Mouse (Mus musculus): Measurements from ENCODE around the gene Nek8. TPM values are rescaled to one million over a fixed set of nuclear protein-coding genes. Genes with fewer than 3 reads are reported as not detected.
"Not testable (repeated sequence)": the region's sequence is repeated elsewhere in the genome, so short reads cannot be mapped to it uniquely, and the experiment has no call there.

Nek8 gene
- polyA plus RNA-seq, 1 experiment from 2014 or later: 11.5 TPM

DNA sequence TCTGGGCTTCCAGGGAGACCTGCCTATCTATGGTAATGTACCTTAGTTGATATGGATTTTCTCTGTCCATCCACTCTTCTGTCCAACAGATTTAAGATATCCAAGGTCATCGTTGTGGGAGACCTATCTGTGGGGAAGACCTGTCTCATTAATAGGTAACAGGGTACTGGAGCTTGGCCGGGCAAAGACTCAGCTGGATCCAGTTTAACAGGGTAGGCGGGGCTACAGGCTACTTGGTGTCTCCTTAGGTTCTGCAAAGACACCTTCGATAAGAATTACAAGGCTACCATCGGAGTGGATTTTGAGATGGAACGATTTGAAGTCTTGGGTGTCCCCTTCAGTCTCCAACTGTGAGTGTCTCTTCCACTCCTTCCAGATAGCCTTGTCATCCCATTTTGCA, 13.6 kb upstream of the Nek8 start:
- H3K9me3 ChIP-seq (ENCODE audit: control insufficient read depth, low read length): no peaks in the 10 kb centered on the region
- H3K9ac ChIP-seq (ENCODE audit: low read length): peak overlapping the region; percentile 84; the same call in 1 of the 2 replicates
- peak overlapping the region; percentile 64 for H3K4me2 ChIP-seq (ENCODE audit: low read length)
- ATAC-seq (ENCODE audit: insufficient number of reproducible peaks, insufficient read depth, low FRiP score, low read depth): no peak
- peak overlapping the region in 1 of 2 experiments; percentile 56; a peak in 1 of 4 replicates for H3K4me3 ChIP-seq (ENCODE audit: control insufficient read depth in 1 of 2, insufficient read depth in 1 of 2, low read depth in 1 of 2, low read length in 2 of 2)
- H3K27me3 ChIP-seq (ENCODE audit: control insufficient read depth, insufficient read depth, low read length): no peaks in the 10 kb centered on the region
- WGBS: 72% methylated on average over 6 of the region's 6 CpGs
- H3K4me1 ChIP-seq (ENCODE audit: control insufficient read depth in 2 of 2, insufficient read depth in 2 of 2, low read length in 2 of 2): peaks cover 8 to 20% of the 10 kb centered on the region in 2 experiments; a peak in 3 of 4 replicates
- peaks cover 27% of the 10 kb centered on the region for H3K36me3 ChIP-seq (ENCODE audit: control insufficient read depth, insufficient read depth, low read length)
- peak overlapping the region; percentile 95 to 97; a peak in 2 of 4 replicates for H3K27ac ChIP-seq (replicated peaks in 1 of 2; ENCODE audit: control insufficient read depth in 1 of 2, insufficient read depth in 1 of 2, low read depth in 2 of 2, low read length in 2 of 2)

DNA sequence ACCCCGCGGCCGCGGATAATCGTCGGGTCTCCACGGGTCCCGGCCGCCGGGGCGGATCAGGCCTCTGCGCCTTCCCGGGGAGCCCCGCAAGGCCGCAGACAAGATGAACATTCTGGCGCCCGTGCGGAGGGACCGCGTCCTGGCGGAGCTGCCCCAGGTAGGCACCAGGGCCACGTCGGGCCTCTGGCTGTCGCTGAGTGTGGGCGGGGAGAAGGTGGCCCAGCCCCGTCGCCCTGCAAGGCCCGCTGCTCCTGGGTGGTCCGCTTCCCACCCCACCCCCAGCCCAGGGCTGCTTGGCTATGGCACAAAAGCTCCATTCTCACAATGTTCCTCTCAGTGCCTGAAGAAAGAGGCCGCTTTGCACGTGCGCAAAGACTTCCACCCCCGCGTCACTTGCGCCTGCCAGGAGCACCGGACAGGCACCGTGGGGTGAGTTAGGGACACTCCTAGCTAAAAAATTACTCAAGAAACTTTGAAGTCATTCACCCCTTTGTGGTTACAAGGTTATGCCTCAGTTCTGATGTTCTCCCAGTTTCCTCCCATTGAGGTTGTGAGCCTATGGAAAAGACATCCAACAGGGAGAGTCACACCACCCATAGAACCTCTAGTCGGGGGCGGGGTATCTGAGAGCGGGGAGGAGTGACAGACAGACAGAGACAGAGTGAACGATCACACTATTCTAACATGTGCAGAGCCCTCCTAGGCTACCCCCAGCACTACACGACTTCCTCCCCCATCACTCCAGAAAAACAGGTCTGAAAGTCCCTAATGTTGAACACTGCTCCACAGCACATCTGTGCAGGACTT, 13.0 kb upstream of the Nek8 start:
- Histone ChIP-seq H3K4me1 (ENCODE audit: control insufficient read depth in 2 of 2, insufficient read depth in 2 of 2, low read length in 2 of 2) (peaks cover 5 to 14% of the 10 kb centered on the region in 2 experiments; a peak in 3 of 4 replicates), H3K9me3 (ENCODE audit: control insufficient read depth, low read length) (no peaks in the 10 kb centered on the region), H3K27ac (replicated peaks in 1 of 2; ENCODE audit: control insufficient read depth in 1 of 2, insufficient read depth in 1 of 2, low read depth in 2 of 2, low read length in 2 of 2) (peak overlapping the region; percentile 95 to 97), H3K4me3 (ENCODE audit: control insufficient read depth in 1 of 2, insufficient read depth in 1 of 2, low read depth in 1 of 2, low read length in 2 of 2) (peak overlapping the region; percentile 56 to 75), H3K27me3 (ENCODE audit: control insufficient read depth, insufficient read depth, low read length) (no peaks in the 10 kb centered on the region), H3K36me3 (ENCODE audit: control insufficient read depth, insufficient read depth, low read length) (peaks cover 27% of the 10 kb centered on the region), H3K9ac (ENCODE audit: low read length) (peak overlapping the region; percentile 84), H3K4me2 (ENCODE audit: low read length) (peak overlapping the region; percentile 64)
- peak; percentile 76 for ATAC-seq (ENCODE audit: insufficient number of reproducible peaks, insufficient read depth, low FRiP score, low read depth)
- WGBS: 2% methylated on average over 42 of the region's 42 CpGs

DNA sequence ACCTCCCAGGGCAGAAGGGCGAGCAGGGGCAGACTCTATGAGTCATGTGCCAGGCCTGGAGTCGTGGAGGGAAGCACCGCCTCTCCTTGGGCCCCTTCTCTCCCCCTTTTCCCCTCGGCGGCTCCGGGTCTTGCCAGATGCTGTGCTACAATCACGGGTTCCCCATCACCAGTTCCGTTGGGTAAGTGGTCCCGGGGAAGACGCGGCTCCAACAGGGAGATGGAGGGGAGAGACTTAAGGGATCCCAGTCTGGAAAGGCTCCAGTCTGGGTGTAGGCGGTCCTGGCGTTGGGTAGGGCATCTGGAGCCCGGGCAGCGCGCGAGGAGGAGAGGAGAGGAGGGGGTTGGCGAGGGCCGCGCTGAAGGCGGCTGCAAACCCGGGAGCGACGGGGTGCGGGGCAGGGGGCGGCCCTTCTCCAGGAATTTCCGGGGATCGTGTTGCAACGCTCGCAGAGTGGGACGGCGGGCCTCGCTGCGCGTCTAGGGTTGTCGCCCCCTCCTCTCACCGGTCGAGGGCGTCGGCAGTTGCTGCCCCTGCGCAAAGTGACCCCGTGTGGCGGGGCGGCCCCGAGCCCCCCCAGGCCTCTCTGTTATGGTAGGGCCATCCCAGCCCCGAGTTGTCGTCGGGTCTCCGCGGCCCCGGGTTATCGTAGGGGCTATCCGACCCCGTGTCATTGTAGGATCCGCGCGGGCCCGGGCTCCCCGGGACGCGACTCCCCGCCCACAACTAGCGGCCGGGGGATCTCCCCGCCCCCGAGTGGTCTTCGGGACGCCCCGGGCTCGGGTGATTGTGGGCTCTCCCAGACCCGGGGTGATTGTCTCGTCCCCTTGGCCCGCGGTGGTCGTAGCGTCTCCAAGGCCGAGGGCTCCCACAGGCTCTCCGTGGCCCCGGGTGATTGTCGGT, 12.1 kb upstream of the Nek8 start, which contains the start of gene Rab34:
Rab34 (plus strand) TSS at position 100 of the 903 bp plus-strand sequence.
- under 1% methylated on average over 80 of the region's 80 CpGs for WGBS
- peaks cover 4 to 15% of the 10 kb centered on the region in 2 experiments; a peak in 3 of 4 replicates for H3K4me1 ChIP-seq (ENCODE audit: control insufficient read depth in 2 of 2, insufficient read depth in 2 of 2, low read length in 2 of 2)
- H3K27me3 ChIP-seq (ENCODE audit: control insufficient read depth, insufficient read depth, low read length): no peaks in the 10 kb centered on the region
- H3K9me3 ChIP-seq (ENCODE audit: control insufficient read depth, low read length): no peaks in the 10 kb centered on the region
- H3K27ac ChIP-seq (replicated peaks in 1 of 2; ENCODE audit: control insufficient read depth in 1 of 2, insufficient read depth in 1 of 2, low read depth in 2 of 2, low read length in 2 of 2): peak within 1 kb of the TSS; percentile 95 to 97
- H3K36me3 ChIP-seq (ENCODE audit: control insufficient read depth, insufficient read depth, low read length): peaks cover 27% of the 10 kb centered on the region
- ATAC-seq (ENCODE audit: insufficient number of reproducible peaks, insufficient read depth, low FRiP score, low read depth): peak; percentile 69
- peak within 1 kb of the TSS; percentile 64 for H3K4me2 ChIP-seq (ENCODE audit: low read length)
- H3K4me3 ChIP-seq (ENCODE audit: control insufficient read depth in 1 of 2, insufficient read depth in 1 of 2, low read depth in 1 of 2, low read length in 2 of 2): peak within 1 kb of the TSS; percentile 56 to 75
- peak within 1 kb of the TSS; percentile 84 for H3K9ac ChIP-seq (ENCODE audit: low read length)

DNA sequence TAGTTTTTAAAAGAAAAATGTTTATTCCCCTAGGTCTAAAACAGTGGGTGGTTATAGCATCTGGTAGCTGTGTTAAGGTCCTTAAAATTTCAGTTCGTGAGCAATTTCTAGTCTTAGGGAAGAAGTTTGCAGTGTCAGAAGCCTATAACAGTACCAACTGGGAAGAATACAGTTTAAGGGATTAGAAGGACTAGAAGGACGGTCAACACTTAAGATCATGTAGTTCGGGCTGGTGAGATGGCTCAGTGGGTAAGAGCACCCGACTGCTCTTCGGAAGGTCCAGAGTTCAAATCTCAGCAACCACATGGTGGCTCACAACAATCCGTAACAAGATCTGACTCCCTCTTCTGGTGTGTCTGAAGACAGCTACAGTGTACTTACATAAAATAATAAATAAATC, 8.2 kb upstream of the Nek8 start:
- not testable (repeated sequence) for H3K4me3 ChIP-seq (ENCODE audit: control insufficient read depth in 1 of 2, insufficient read depth in 1 of 2, low read depth in 1 of 2, low read length in 2 of 2); ATAC-seq (ENCODE audit: insufficient number of reproducible peaks, insufficient read depth, low FRiP score, low read depth); H3K9me3 ChIP-seq (ENCODE audit: control insufficient read depth, low read length); H3K4me2 ChIP-seq (ENCODE audit: low read length); H3K9ac ChIP-seq (ENCODE audit: low read length); H3K27me3 ChIP-seq (ENCODE audit: control insufficient read depth, insufficient read depth, low read length); H3K27ac ChIP-seq (replicated peaks in 1 of 2; ENCODE audit: control insufficient read depth in 1 of 2, insufficient read depth in 1 of 2, low read depth in 2 of 2, low read length in 2 of 2)
- peaks cover 7 to 30% of the 10 kb centered on the region in 2 experiments for H3K4me1 ChIP-seq (ENCODE audit: control insufficient read depth in 2 of 2, insufficient read depth in 2 of 2, low read length in 2 of 2)
- WGBS: 93% methylated on average over 6 of the region's 6 CpGs
- peaks cover 28% of the 10 kb centered on the region for H3K36me3 ChIP-seq (ENCODE audit: control insufficient read depth, insufficient read depth, low read length)

DNA sequence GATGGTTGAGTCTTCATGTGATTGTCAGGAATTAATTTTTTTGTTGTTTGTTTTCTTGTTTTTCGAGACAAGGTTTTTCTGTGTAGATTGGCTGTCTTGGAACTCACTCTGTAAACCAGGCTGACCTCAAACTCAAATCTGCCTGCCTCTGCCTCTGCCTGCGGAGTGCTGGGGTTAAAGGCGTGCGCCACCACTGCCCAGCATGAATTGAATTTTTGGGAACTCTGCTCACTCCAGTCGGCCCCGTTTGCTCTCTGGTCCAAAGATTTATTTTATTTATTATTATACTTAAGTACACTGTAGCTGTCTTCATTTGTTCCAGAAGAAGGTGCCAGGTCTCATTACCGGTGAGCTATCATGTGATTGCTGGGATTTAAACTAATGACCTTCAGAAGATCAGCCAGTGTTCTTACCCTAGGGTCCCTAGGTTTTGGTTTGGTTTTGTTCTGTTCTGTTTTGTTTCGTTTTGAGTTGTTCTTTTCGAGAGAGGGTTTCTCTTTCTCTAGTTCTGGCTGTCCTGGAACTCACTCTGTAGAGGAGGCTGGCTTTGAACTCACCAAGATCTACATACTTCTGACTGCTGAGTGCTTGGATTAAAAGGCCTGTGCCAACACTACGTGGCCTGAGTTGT, 7.5 kb upstream of the Nek8 start:
- Histone ChIP-seq H3K27me3 (ENCODE audit: control insufficient read depth, insufficient read depth, low read length) (no peaks in the 10 kb centered on the region), H3K9me3 (ENCODE audit: control insufficient read depth, low read length) (no peaks in the 10 kb centered on the region), H3K36me3 (ENCODE audit: control insufficient read depth, insufficient read depth, low read length) (peaks cover 33% of the 10 kb centered on the region), H3K4me1 (ENCODE audit: control insufficient read depth in 2 of 2, insufficient read depth in 2 of 2, low read length in 2 of 2) (peaks cover 11 to 36% of the 10 kb centered on the region in 2 experiments), H3K27ac (replicated peaks in 1 of 2; ENCODE audit: control insufficient read depth in 1 of 2, insufficient read depth in 1 of 2, low read depth in 2 of 2, low read length in 2 of 2) (no peak overlapping the region), H3K4me2 (ENCODE audit: low read length) (peak overlapping the region; percentile 55), H3K4me3 (ENCODE audit: control insufficient read depth in 1 of 2, insufficient read depth in 1 of 2, low read depth in 1 of 2, low read length in 2 of 2) (peak overlapping the region; percentile 18 to 81; a peak in 3 of 4 replicates), H3K9ac (ENCODE audit: low read length) (peak overlapping the region; percentile 88; the same call in 1 of the 2 replicates)
- ATAC-seq (ENCODE audit: insufficient number of reproducible peaks, insufficient read depth, low FRiP score, low read depth): no peak
- WGBS: 52% methylated on average over 10 of the region's 10 CpGs

DNA sequence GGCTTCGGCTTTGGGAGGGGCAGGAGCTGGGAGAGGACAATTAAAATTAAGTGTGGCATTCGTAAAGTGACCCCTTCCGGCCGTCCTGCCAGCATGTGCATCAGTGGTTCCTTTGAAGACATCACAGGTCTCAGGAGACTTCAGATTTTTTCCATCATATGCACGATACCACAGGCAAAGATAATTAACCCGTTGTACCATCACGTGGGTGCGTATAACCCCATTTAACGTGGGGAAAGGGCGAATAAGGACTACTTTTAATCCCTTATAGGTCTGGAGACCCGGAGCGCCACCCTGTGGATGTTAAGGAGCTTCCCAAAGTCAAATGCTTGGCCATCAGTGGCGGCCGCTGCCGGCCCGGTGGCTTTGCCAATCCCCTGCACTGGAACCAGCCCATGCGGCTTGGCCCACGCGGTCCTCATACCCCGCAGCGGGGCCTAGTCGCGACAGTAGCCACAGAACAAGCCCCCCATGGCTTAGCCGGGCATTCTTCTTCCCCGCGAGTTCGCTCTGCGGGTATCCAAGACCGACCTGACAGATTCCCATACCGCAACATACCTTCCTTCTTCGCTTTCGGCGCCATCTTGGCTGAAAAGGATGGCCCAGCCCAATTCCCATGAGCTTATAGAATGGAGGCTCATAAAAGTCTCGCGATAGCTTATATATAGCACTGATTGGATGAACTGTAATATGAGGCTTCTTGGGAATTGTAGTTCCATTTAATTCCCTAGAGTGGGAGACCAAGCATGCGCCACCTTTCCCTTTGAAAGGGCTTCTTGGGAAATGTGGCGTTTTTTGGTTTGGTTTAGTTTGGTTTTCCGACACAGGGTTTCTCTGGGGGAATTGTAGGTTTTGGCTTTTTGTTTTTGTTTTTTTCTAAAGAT, 6.7 kb upstream of the Nek8 start, which contains the start of gene Rpl23a:
Rpl23a (minus strand) TSS at position 624 of the 884 bp plus-strand sequence.
- H3K9ac ChIP-seq (ENCODE audit: low read length): peak within 1 kb of the TSS; percentile 88
- H3K4me2 ChIP-seq (ENCODE audit: low read length): peak within 1 kb of the TSS; percentile 65
- peak within 1 kb of the TSS; percentile 81 to 91 for H3K4me3 ChIP-seq (ENCODE audit: control insufficient read depth in 1 of 2, insufficient read depth in 1 of 2, low read depth in 1 of 2, low read length in 2 of 2)
- H3K27me3 ChIP-seq (ENCODE audit: control insufficient read depth, insufficient read depth, low read length): no peaks in the 10 kb centered on the region
- ATAC-seq (ENCODE audit: insufficient number of reproducible peaks, insufficient read depth, low FRiP score, low read depth): peak; percentile 79
- H3K9me3 ChIP-seq (ENCODE audit: control insufficient read depth, low read length): no peaks in the 10 kb centered on the region
- peak within 1 kb of the TSS; percentile 85 to 86 for H3K27ac ChIP-seq (replicated peaks in 1 of 2; ENCODE audit: control insufficient read depth in 1 of 2, insufficient read depth in 1 of 2, low read depth in 2 of 2, low read length in 2 of 2)
- peaks cover 13 to 39% of the 10 kb centered on the region in 2 experiments for H3K4me1 ChIP-seq (ENCODE audit: control insufficient read depth in 2 of 2, insufficient read depth in 2 of 2, low read length in 2 of 2)
- WGBS: under 1% methylated on average over 38 of the region's 38 CpGs
- H3K36me3 ChIP-seq (ENCODE audit: control insufficient read depth, insufficient read depth, low read length): peaks cover 33% of the 10 kb centered on the region
